Mouse (Mus musculus) urinary bladder, postnatal 4 days (tissue): ENCODE results near the gene Fads2.

Experiments used
- DNase-seq, 2 experiments: peaks; one replicate each; pipeline ENCODE4 v3.0.0; 2021 to 2022; ENCODE audit warnings: low spot score in 2 of 2

The Fads2 gene

DNA sequence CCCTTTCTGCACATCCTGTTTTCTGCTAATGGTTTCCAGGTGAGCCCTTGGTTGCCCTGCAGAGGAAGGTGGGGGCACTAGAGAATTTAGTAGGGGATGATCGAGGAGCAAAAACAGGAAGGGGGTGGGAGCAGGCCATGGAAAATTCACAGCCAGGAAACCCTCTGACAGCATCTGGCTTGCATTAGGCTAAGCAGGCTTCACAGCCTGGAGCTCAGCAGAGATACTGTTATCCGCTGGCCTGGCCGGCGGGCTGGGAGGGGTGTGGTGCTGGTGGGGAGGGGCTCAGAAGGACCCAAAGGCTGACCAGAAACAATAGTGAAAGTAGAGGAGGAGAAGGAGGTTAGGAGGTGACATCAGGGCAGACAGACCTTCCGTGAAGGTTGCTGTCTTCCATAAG lies 87.6 kb downstream of the Fads2 start:
- DNase-seq = peak in 1 of 2 experiments; percentile 67

DNA sequence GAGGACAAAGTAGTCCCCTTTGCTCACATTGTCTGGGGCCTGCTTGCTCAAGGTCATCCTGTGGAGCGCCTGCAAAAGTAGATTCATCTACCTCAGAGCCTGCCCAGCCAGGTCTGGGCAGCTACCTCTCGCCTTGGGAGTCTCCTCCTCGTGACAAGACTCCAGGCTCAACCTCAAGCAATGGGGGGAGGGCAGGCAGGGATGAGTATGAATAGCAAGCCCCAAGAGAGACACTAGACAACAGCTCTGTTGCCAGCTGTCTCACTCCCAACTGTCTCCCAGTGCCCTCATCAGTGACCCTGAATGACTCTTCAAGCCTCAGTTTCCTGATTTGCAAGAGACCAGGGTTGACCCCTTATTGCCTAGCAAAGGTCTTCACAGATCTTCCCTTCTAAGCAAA lies 88.2 kb downstream of the Fads2 start:
- DNase-seq = no peak

GRCm38 (mm10) chr19:10012827-10013278 lies 88.7 kb downstream of the Fads2 start:
- DNase-seq = peak; percentile 75 to 78
